Mouse (Mus musculus): ENCODE data around the gene Ano1. TPM values are rescaled to one million over a fixed set of nuclear protein-coding genes. Genes with fewer than 3 reads are reported as not detected.

Ano1 gene
- polyA plus RNA-seq, 2 experiments = 8.9 to 11.5 TPM

GRCm38 (mm10) chr7:144628334-144628915 is 123.3 kb downstream of the Ano1 start:
- no peak for ATAC-seq (ENCODE audit: low FRiP score, low read depth)

GRCm38 (mm10) chr7:144627606-144628333 is 124.0 kb downstream of the Ano1 start:
- H3K27ac ChIP-seq (replicated peaks; ENCODE audit: low read depth, low read length) = no peak overlapping the region

More at GRCm38 (mm10) chr7:144628334-144628915, 123.3 kb downstream of the Ano1 start:
- 35% methylated on average over 3 of the region's 3 CpGs for WGBS
- H3K4me3 ChIP-seq (replicated peaks; ENCODE audit: low read length) = no peak overlapping the region
- no peak overlapping the region for H3K4me2 ChIP-seq (replicated peaks; ENCODE audit: low read depth, low read length, severe bottlenecking)
- no peak for TF ChIP-seq POLR2A (IDR thresholded peaks at IDR 0.05; ENCODE audit: borderline replicate concordance, extremely low read depth, insufficient read depth, insufficient read length)
- no peaks in the 10 kb centered on the region for H3K9me3 ChIP-seq (ENCODE audit: control insufficient read depth, low read length)
- H3K36me3 ChIP-seq (ENCODE audit: control insufficient read depth, insufficient read depth, low read length) = no peaks in the 10 kb centered on the region
- H3K27me3 ChIP-seq (ENCODE audit: control insufficient read depth, insufficient read depth, low read length) = no peaks in the 10 kb centered on the region
- H3K9ac ChIP-seq (ENCODE audit: low read depth, low read length, severe bottlenecking) = no peak overlapping the region; the same call in 1 of the 2 replicates
- H3K27ac ChIP-seq (replicated peaks; ENCODE audit: low read depth, low read length) = no peak overlapping the region
- peaks cover 6% of the 10 kb centered on the region; the same call in 1 of the 2 replicates for H3K4me1 ChIP-seq (ENCODE audit: control insufficient read depth, insufficient read depth, low read length)
- DNase-seq (ENCODE audit: low spot score) = no peak

GRCm38 (mm10) chr7:144626042-144626441 is 125.7 kb downstream of the Ano1 start:
- Histone ChIP-seq H3K27me3 (ENCODE audit: control insufficient read depth, insufficient read depth, low read length) (no peaks in the 10 kb centered on the region), H3K9ac (ENCODE audit: low read depth, low read length, severe bottlenecking) (no peak overlapping the region), H3K4me1 (ENCODE audit: control insufficient read depth, insufficient read depth, low read length) (peaks cover 6% of the 10 kb centered on the region; the same call in 1 of the 2 replicates), H3K36me3 (ENCODE audit: control insufficient read depth, insufficient read depth, low read length) (no peaks in the 10 kb centered on the region), H3K4me3 (replicated peaks; ENCODE audit: low read length) (no peak overlapping the region), H3K9me3 (ENCODE audit: control insufficient read depth, low read length) (no peaks in the 10 kb centered on the region), H3K27ac (replicated peaks; ENCODE audit: low read depth, low read length) (no peak overlapping the region), H3K4me2 (replicated peaks; ENCODE audit: low read depth, low read length, severe bottlenecking) (no peak overlapping the region)
- ATAC-seq (ENCODE audit: low FRiP score, low read depth) (no peak), DNase-seq (ENCODE audit: low spot score) (no peak)
- WGBS = 89% methylated on average over 2 of the region's 2 CpGs
- TF ChIP-seq POLR2A (IDR thresholded peaks at IDR 0.05; ENCODE audit: borderline replicate concordance, extremely low read depth, insufficient read depth, insufficient read length) = no peak

More at GRCm38 (mm10) chr7:144627606-144628333, 124.0 kb downstream of the Ano1 start:
- no peak for DNase-seq (ENCODE audit: low spot score)
- ATAC-seq (ENCODE audit: low FRiP score, low read depth) = no peak
- H3K9ac ChIP-seq (ENCODE audit: low read depth, low read length, severe bottlenecking) = no peak overlapping the region; the same call in 1 of the 2 replicates
- H3K4me1 ChIP-seq (ENCODE audit: control insufficient read depth, insufficient read depth, low read length) = peaks cover 6% of the 10 kb centered on the region; the same call in 1 of the 2 replicates
- H3K9me3 ChIP-seq (ENCODE audit: control insufficient read depth, low read length) = no peaks in the 10 kb centered on the region
- no peaks in the 10 kb centered on the region for H3K36me3 ChIP-seq (ENCODE audit: control insufficient read depth, insufficient read depth, low read length)
- 33% methylated on average over 13 of the region's 13 CpGs for WGBS
- H3K4me3 ChIP-seq (replicated peaks; ENCODE audit: low read length) = no peak overlapping the region
- H3K27me3 ChIP-seq (ENCODE audit: control insufficient read depth, insufficient read depth, low read length) = no peaks in the 10 kb centered on the region
- no peak overlapping the region for H3K4me2 ChIP-seq (replicated peaks; ENCODE audit: low read depth, low read length, severe bottlenecking)
- no peak for TF ChIP-seq POLR2A (IDR thresholded peaks at IDR 0.05; ENCODE audit: borderline replicate concordance, extremely low read depth, insufficient read depth, insufficient read length)

GRCm38 (mm10) chr7:144620721-144621681 is 130.8 kb downstream of the Ano1 start:
- H3K36me3 ChIP-seq (ENCODE audit: control insufficient read depth, insufficient read depth, low read length) = no peaks in the 10 kb centered on the region
- H3K9me3 ChIP-seq (ENCODE audit: control insufficient read depth, low read length) = no peaks in the 10 kb centered on the region
- 58% methylated on average over 22 of the region's 22 CpGs for WGBS
- no peak overlapping the region for H3K4me2 ChIP-seq (replicated peaks; ENCODE audit: low read depth, low read length, severe bottlenecking)
- H3K9ac ChIP-seq (ENCODE audit: low read depth, low read length, severe bottlenecking) = no peak overlapping the region
- no peak for TF ChIP-seq POLR2A (IDR thresholded peaks at IDR 0.05; ENCODE audit: borderline replicate concordance, extremely low read depth, insufficient read depth, insufficient read length)
- H3K4me3 ChIP-seq (replicated peaks; ENCODE audit: low read length) = no peak overlapping the region
- DNase-seq (ENCODE audit: low spot score) = peak; percentile 9
- H3K27ac ChIP-seq (replicated peaks; ENCODE audit: low read depth, low read length) = no peak overlapping the region
- H3K27me3 ChIP-seq (ENCODE audit: control insufficient read depth, insufficient read depth, low read length) = no peaks in the 10 kb centered on the region
- H3K4me1 ChIP-seq (ENCODE audit: control insufficient read depth, insufficient read depth, low read length) = no peaks in the 10 kb centered on the region
- ATAC-seq (ENCODE audit: low FRiP score, low read depth) = no peak

- H3K4me2 ChIP-seq (replicated peaks; ENCODE audit: low read depth, low read length, severe bottlenecking) = no peak overlapping the region
- H3K4me1 ChIP-seq (ENCODE audit: control insufficient read depth, insufficient read depth, low read length) = no peaks in the 10 kb centered on the region
- DNase-seq (ENCODE audit: low spot score) (no peak), ATAC-seq (ENCODE audit: low FRiP score, low read depth) (no peak)
- no peak overlapping the region for H3K4me3 ChIP-seq (replicated peaks; ENCODE audit: low read length)
- no peaks in the 10 kb centered on the region for H3K9me3 ChIP-seq (ENCODE audit: control insufficient read depth, low read length)
- no peaks in the 10 kb centered on the region for H3K27me3 ChIP-seq (ENCODE audit: control insufficient read depth, insufficient read depth, low read length)
- no peaks in the 10 kb centered on the region for H3K36me3 ChIP-seq (ENCODE audit: control insufficient read depth, insufficient read depth, low read length)
- no peak overlapping the region for H3K9ac ChIP-seq (ENCODE audit: low read depth, low read length, severe bottlenecking)
- no peak for TF ChIP-seq POLR2A (IDR thresholded peaks at IDR 0.05; ENCODE audit: borderline replicate concordance, extremely low read depth, insufficient read depth, insufficient read length)
- no peak overlapping the region for H3K27ac ChIP-seq (replicated peaks; ENCODE audit: low read depth, low read length)
These were observed 131.5 kb downstream of the Ano1 start for GRCm38 (mm10) chr7:144620315-144620714.
